Mouse (Mus musculus): ENCODE data around the gene Jdp2.

GRCm38 (mm10) chr12:85670080-85670479 lies 71.3 kb downstream of the Jdp2 start:
- no peak for TF ChIP-seq POLR2A (IDR thresholded peaks at IDR 0.05; ENCODE audit: extremely low read depth, insufficient read depth, low read length)
- no peak for TF ChIP-seq CTCF (IDR thresholded peaks at IDR 0.05; ENCODE audit: low read depth, low read length)

Data from liver, adult 2 months (tissue).